Mouse (Mus musculus) limb, embryonic 12.5 days (tissue): ENCODE results near the gene Fam183b. TPM values are rescaled to one million over a fixed set of nuclear protein-coding genes. Genes with fewer than 3 reads are reported as not detected.
"Not testable (repeated sequence)": the region's sequence is repeated elsewhere in the genome, so short reads cannot be mapped to it uniquely, and the experiment has no call there.

Experiments used
- ATAC-seq: fragments of 200-750 bp; cut with Nextera tagmentation; 2 replicates; pipeline ENCODE4 v1.8.0; 2017; ENCODE audit warnings: low read depth, moderate TSS enrichment; ENCODE audit not compliant: insufficient number of reproducible peaks, insufficient read depth, low FRiP score, low TSS enrichment
- H3K27ac ChIP-seq: fragments of 300-500 bp; sonication (generic); 2 replicates; pipeline ENCODE4 v1.5.1; 2016; ENCODE audit warnings: mild to moderate bottlenecking, moderate library complexity
- H3K27me3 ChIP-seq: fragments of 300-500 bp; sonication (generic); 2 replicates; pipeline ENCODE4 v1.6.1; 2016; ENCODE audit warnings: mild to moderate bottlenecking, moderate library complexity
- H3K36me3 ChIP-seq: fragments of 300-500 bp; sonication (generic); 2 replicates; pipeline ENCODE4 v1.6.1; 2016; ENCODE audit warnings: mild to moderate bottlenecking, moderate library complexity
- H3K4me1 ChIP-seq: fragments of 300-500 bp; sonication (generic); replicated peaks from 2 replicates; pipeline ENCODE4 v1.6.1; 2016
- H3K4me2 ChIP-seq: fragments of 300-500 bp; sonication (generic); 2 replicates; pipeline ENCODE4 v1.6.1; 2016; ENCODE audit warnings: mild to moderate bottlenecking, moderate library complexity
- H3K4me3 ChIP-seq: fragments of 300-500 bp; sonication (generic); replicated peaks from 2 replicates; pipeline ENCODE4 v1.5.1; 2016; ENCODE audit warnings: mild to moderate bottlenecking
- H3K9ac ChIP-seq: fragments of 300-500 bp; sonication (generic); replicated peaks from 2 replicates; pipeline ENCODE4 v1.6.1; 2016; ENCODE audit warnings: mild to moderate bottlenecking, moderate library complexity
- H3K9me3 ChIP-seq: fragments of 300-500 bp; sonication (generic); 2 replicates; pipeline ENCODE4 v1.6.1; 2016; ENCODE audit warnings: mild to moderate bottlenecking, moderate library complexity
- WGBS: fragments of 180-500 bp; shearing (Covaris S2); methylation state at CpG from one replicate; pipeline ENCODE4 v1.1.7; 2016; 5-methylcytosine and 5-hydroxymethylcytosine counted together
- polyA plus RNA-seq: library from polyadenylated mRNA; unstranded; fragments of >200 nt; fragmentation: Nextera tagmentation; extraction: Ambion mirVana; gene quantifications from 2 replicates; pipeline ENCODE4 v1.2.1, GENCODE M21; 2016

Fam183b gene
- polyA plus RNA-seq, 1 experiment from 2014 or later, result not detected

DNA sequence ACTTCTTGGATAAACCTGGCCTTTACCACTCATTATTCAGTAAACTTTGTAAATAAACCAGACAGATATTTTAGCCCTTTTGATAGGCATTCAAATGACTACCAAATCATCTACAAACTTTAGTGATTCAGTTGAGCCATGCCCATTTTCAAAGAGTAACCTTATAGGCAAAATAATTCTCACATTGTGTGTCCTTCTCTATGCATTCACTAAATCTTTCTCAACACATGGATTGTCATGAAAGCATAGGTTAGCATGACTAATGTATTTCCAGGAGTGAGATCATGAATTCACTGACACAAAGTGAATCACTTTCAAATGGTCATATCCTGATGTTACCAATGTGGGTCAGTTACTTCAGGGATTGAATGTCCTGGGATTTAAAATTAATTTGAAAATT lies 28.9 kb downstream of the Fam183b start, which contains the start of gene Olfr315:
Gene Olfr315, plus strand, starts transcription at position 301 of the 400 bp plus-strand sequence.
- H3K27ac ChIP-seq, result no peak within 1 kb of the TSS
- H3K4me1 ChIP-seq, result no peaks in the 10 kb centered on the region
- no peak within 1 kb of the TSS for H3K4me3 ChIP-seq
- no peaks in the 10 kb centered on the region for H3K27me3 ChIP-seq
- H3K9ac ChIP-seq, result no peak within 1 kb of the TSS
- no peak for ATAC-seq
- no peaks in the 10 kb centered on the region for H3K36me3 ChIP-seq
- H3K4me2 ChIP-seq, result no peak within 1 kb of the TSS
- H3K9me3 ChIP-seq, result peaks cover 3% of the 10 kb centered on the region; the same call in 1 of the 2 replicates

DNA sequence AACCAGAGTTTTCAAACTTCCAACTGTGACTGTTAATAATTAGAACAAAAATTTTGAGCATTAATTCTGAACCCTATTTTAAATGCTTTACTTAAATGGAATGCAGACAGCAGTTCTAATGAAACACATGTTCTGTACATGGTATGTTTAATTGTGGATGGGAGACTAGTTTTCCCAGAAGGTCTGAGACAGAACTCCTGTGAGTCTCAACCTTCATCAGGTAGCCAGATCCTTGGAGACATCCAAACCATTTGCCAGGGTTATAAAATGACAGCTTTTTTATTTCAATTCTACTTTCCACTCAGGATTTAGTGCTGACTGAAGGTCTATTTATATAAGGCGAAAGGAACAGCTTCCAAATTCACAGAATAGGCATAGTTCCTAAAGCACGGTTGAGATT lies 49.3 kb downstream of the Fam183b start, which contains the start of gene Olfr316:
Gene Olfr316, plus strand, starts transcription at position 301 of the 400 bp plus-strand sequence.
- Histone ChIP-seq H3K9me3 (no peaks in the 10 kb centered on the region), H3K4me2 (no peak within 1 kb of the TSS), H3K27ac (no peak within 1 kb of the TSS), H3K36me3 (no peaks in the 10 kb centered on the region), H3K4me1 (no peaks in the 10 kb centered on the region), H3K27me3 (no peaks in the 10 kb centered on the region), H3K4me3 (no peak within 1 kb of the TSS), H3K9ac (no peak within 1 kb of the TSS)
- no peak for ATAC-seq
- WGBS, result 86% methylated on average over 2 of the region's 2 CpGs

DNA sequence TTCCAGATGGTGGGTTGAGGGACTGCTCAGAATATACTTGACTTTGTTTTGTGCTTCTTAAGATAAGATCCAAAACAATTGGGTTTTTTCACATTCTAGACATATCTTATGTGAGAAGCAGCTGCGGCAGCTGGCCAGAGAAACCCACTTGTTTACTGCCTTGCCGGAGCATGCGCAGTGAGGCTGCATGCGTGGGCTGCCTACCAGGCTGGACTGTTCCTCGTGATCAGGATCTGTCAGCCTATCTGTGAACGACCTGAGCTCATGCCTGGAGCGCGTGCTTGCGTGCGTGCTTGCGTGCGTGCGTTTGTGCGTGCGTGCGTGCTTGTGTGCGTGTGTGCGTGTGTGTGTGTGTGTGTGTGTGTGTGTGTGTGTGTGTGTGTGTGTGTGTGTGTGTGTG lies 50.7 kb downstream of the Fam183b start:
- not testable (repeated sequence) for H3K4me3 ChIP-seq, H3K4me2 ChIP-seq, ATAC-seq, H3K4me1 ChIP-seq, H3K9me3 ChIP-seq, H3K27ac ChIP-seq, H3K9ac ChIP-seq, H3K36me3 ChIP-seq, H3K27me3 ChIP-seq
- 85% methylated on average over 18 of the region's 18 CpGs for WGBS

Other genes starting within 250 kb of the Fam183b start
- gene Olfr328, start 246.3 kb downstream of the Fam183b start, polyA plus RNA-seq, result 0.08 and 0.09 TPM in 2 replicates
- not detected in 2 replicates for gene Olfr224, start 231.4 kb downstream of the Fam183b start, polyA plus RNA-seq
- gene Olfr325, start 224.2 kb downstream of the Fam183b start, polyA plus RNA-seq, result not detected in 2 replicates
- not detected in 2 replicates for gene Olfr324, start 206.8 kb downstream of the Fam183b start, polyA plus RNA-seq
- not detected in 2 replicates for gene 2210407C18Rik, start 185.9 kb downstream of the Fam183b start, polyA plus RNA-seq
- gene Olfr323, start 171.5 kb downstream of the Fam183b start, polyA plus RNA-seq, result not detected in 2 replicates
- gene Trim58, start 161.5 kb downstream of the Fam183b start, polyA plus RNA-seq, result 0.15 and 0.35 TPM in 2 replicates
- gene Olfr322, start 143.2 kb downstream of the Fam183b start, polyA plus RNA-seq, result not detected in 2 replicates
- gene Olfr320, start 120.9 kb downstream of the Fam183b start, polyA plus RNA-seq, result not detected in 2 replicates
- not detected in 2 replicates for gene Olfr319, start 102.8 kb downstream of the Fam183b start, polyA plus RNA-seq
- not detected in 2 replicates for gene Olfr318, start 77.9 kb downstream of the Fam183b start, polyA plus RNA-seq
- not detected in 2 replicates for gene Olfr317, start 62.7 kb downstream of the Fam183b start, polyA plus RNA-seq
- not detected in 2 replicates for gene Olfr316, start 49.2 kb downstream of the Fam183b start, polyA plus RNA-seq
- gene Olfr315, start 28.8 kb downstream of the Fam183b start, polyA plus RNA-seq, result not detected in 2 replicates
- not detected in 2 replicates for gene Olfr314, start 19.0 kb downstream of the Fam183b start, polyA plus RNA-seq
- not detected in 2 replicates for gene Olfr313, start 13.0 kb upstream of the Fam183b start, polyA plus RNA-seq
- gene Olfr312, start 27.3 kb upstream of the Fam183b start, polyA plus RNA-seq, result not detected in 2 replicates
- gene Olfr311, start 37.3 kb upstream of the Fam183b start, polyA plus RNA-seq, result not detected in 2 replicates
- 12.8 and 13.5 TPM in 2 replicates for gene Gm12258, start 45.2 kb upstream of the Fam183b start, polyA plus RNA-seq
- 8.9 and 11.0 TPM in 2 replicates for gene 2810021J22Rik, start 65.3 kb upstream of the Fam183b start, polyA plus RNA-seq
- gene Zfp39, start 102.3 kb upstream of the Fam183b start, polyA plus RNA-seq, result 4.9 and 6.6 TPM in 2 replicates
- gene Btnl10, start 115.9 kb upstream of the Fam183b start, polyA plus RNA-seq, result 0.25 TPM in 1 of 2 replicates, not detected in the other
- 306 and 315 TPM in 2 replicates for gene Rnf187, start 137.0 kb upstream of the Fam183b start, polyA plus RNA-seq
- 22.6 and 28.5 TPM in 2 replicates for gene Hist3h2ba, start 147.0 kb upstream of the Fam183b start, polyA plus RNA-seq
- gene Hist3h2a, start 152.7 kb upstream of the Fam183b start, polyA plus RNA-seq, result 26.2 and 27.9 TPM in 2 replicates
- gene Trim17, start 152.7 kb upstream of the Fam183b start, polyA plus RNA-seq, result 0.80 and 0.93 TPM in 2 replicates
- 21.6 and 22.4 TPM in 2 replicates for gene Trim11, start 176.1 kb upstream of the Fam183b start, polyA plus RNA-seq